Mouse (Mus musculus): ENCODE measurements around the gene Slc16a5. TPM values are rescaled to one million over a fixed set of nuclear protein-coding genes. Genes with fewer than 3 reads are reported as not detected.
A peak's percentile ranks its signal among the peaks of the same experiment; 100 is the strongest.

Slc16a5 gene
- polyA plus RNA-seq, 1 experiment = not detected

DNA sequence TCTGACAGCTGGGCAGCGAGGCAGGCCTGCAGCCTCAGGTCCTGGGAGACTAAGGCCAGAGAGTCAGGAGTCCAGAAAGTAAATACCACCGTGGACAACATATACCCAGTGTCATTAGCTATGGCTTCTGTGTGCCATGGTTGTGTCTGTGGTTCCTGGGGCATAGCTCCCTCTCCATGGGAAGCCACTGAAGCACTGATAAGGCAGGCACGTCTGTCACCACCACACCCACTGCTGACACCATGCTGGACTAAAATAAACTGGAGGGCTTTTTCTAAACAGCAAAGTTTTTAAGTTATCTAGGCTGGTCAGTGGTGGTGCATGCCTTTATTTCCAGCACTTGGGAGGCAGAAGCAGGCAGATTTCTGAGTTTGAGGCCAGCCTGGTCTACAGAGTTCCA, 44.3 kb downstream of the Slc16a5 start:
- Histone ChIP-seq H3K27ac (ENCODE audit: insufficient read depth, low read depth, low read length) (no peak overlapping the region), H3K4me3 (ENCODE audit: insufficient read depth, low read depth, low read length) (no peak overlapping the region), H3K4me1 (ENCODE audit: control insufficient read depth, insufficient read depth, low read length) (peaks cover 17% of the 10 kb centered on the region)
- TF ChIP-seq CTCF (IDR thresholded peaks at IDR 0.05; ENCODE audit: insufficient read depth, low read depth, low read length) (no peak), POLR2A (IDR thresholded peaks at IDR 0.05; ENCODE audit: insufficient read depth, low read depth, low read length) (no peak)
- 80% methylated on average over 3 of the region's 3 CpGs for WGBS

DNA sequence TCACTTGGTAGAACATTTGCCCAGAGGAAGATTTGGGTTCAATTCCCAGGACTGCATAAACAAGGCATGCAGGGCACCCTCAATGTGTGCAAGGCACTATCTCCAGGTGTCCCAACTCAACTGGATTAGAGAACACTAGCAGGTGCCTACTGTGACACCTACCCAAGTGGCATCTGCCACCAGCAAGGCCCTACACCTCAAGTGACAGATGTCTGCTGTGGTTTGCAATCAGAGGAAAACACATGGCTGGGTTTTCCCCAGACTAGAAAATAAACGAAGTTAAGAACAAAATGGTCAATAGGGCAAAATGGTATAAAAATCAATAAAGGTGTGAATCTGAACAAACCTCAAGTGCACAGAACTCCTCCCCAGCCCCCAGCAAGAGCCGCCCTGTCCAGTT, 45.8 kb downstream of the Slc16a5 start:
- peaks cover 20% of the 10 kb centered on the region for H3K4me1 ChIP-seq (ENCODE audit: control insufficient read depth, insufficient read depth, low read length)
- 83% methylated on average over 2 of the region's 2 CpGs for WGBS
- no peak overlapping the region for H3K27ac ChIP-seq (ENCODE audit: insufficient read depth, low read depth, low read length)
- TF ChIP-seq POLR2A (IDR thresholded peaks at IDR 0.05; ENCODE audit: insufficient read depth, low read depth, low read length) = no peak
- no peak for TF ChIP-seq CTCF (IDR thresholded peaks at IDR 0.05; ENCODE audit: insufficient read depth, low read depth, low read length)
- H3K4me3 ChIP-seq (ENCODE audit: insufficient read depth, low read depth, low read length) = no peak overlapping the region

DNA sequence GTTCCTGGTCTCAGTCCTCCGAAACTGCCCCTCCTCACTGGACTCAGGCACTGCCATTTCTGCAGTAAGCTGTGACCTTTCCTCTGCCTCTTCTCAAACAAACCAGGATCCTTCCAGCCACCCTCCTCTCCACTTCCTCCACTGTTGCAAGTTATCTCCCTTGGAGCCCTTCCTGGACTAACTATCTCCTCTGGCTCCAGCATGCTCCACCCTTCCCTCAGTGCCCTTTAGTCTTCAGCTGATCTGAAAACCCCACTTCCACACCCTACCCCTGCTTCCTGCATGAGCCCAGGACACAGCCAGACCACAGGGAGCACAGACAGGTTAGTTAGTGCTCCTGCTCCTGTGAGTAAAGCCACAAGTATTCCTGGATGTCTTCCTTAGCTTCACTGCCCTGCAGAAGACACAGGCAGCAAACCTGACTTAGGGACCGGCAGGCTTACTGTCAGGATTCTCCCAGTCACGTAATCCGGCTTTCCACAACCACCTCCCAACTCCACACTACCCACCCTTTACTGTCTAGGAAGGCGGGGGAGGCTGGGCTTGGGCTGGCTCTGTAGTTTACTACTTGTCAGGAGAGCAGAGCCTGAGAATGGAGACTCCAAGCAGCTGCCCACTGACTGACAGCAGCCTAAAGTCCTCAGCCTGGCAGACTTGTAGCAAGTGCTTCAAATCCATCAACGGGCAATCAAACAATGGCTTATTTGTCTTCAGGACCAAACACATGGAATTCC, 47.7 kb downstream of the Slc16a5 start:
- peaks cover 24% of the 10 kb centered on the region for H3K4me1 ChIP-seq (ENCODE audit: control insufficient read depth, insufficient read depth, low read length)
- TF ChIP-seq CTCF (IDR thresholded peaks at IDR 0.05; ENCODE audit: insufficient read depth, low read depth, low read length) (no peak), POLR2A (IDR thresholded peaks at IDR 0.05; ENCODE audit: insufficient read depth, low read depth, low read length) (no peak)
- no peak overlapping the region for H3K27ac ChIP-seq (ENCODE audit: insufficient read depth, low read depth, low read length)
- no peak overlapping the region for H3K4me3 ChIP-seq (ENCODE audit: insufficient read depth, low read depth, low read length)
- 36% methylated on average over 6 of the region's 6 CpGs for WGBS

DNA sequence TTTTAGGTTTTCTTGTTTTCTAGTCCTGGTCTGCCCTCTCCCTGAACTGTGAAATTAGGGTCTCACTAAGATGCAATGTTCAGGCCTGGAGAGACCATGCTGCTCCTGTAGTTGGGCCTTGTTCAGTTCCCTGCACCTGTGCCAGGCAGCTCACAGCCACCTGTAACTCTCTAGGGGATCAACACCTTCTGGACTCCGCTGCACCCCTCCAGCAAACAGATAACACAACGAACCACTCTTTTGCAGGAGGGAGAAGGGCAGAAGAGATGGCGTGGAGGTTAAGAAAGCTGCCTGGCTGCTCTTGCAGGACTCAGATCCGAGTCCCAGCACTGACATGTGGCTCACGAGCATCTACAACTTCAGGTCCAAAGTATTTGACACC, 48.2 kb downstream of the Slc16a5 start:
- WGBS = 58% methylated on average over 5 of the region's 5 CpGs
- Histone ChIP-seq H3K4me3 (ENCODE audit: insufficient read depth, low read depth, low read length) (no peak overlapping the region), H3K4me1 (ENCODE audit: control insufficient read depth, insufficient read depth, low read length) (peaks cover 24% of the 10 kb centered on the region), H3K27ac (ENCODE audit: insufficient read depth, low read depth, low read length) (no peak overlapping the region)
- no peak for TF ChIP-seq POLR2A (IDR thresholded peaks at IDR 0.05; ENCODE audit: insufficient read depth, low read depth, low read length)
- TF ChIP-seq CTCF (IDR thresholded peaks at IDR 0.05; ENCODE audit: insufficient read depth, low read depth, low read length) = no peak

DNA sequence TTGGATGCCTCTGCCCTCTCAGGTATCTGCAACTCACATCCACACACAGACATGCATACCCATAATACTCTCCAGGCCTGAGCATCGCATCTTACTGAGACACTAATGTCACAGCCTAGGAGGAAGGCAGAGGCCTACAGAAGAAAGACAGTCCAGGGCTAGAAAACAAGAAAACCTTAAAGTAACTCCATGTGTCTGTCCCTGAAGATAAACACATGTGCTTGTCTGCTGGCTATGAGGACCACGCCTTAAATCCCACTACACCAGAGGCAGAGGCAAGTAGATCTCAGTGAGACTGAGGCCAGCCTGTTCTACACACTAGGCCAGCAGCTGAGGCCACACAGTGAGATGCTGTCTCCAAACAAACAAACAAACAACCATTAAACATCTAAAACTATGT, 48.8 kb downstream of the Slc16a5 start:
- peaks cover 24% of the 10 kb centered on the region for H3K4me1 ChIP-seq (ENCODE audit: control insufficient read depth, insufficient read depth, low read length)
- 69% methylated on average over 2 of the region's 2 CpGs for WGBS
- H3K27ac ChIP-seq (ENCODE audit: insufficient read depth, low read depth, low read length) = no peak overlapping the region
- TF ChIP-seq POLR2A (IDR thresholded peaks at IDR 0.05; ENCODE audit: insufficient read depth, low read depth, low read length) = no peak
- no peak for TF ChIP-seq CTCF (IDR thresholded peaks at IDR 0.05; ENCODE audit: insufficient read depth, low read depth, low read length)
- H3K4me3 ChIP-seq (ENCODE audit: insufficient read depth, low read depth, low read length) = no peak overlapping the region

DNA sequence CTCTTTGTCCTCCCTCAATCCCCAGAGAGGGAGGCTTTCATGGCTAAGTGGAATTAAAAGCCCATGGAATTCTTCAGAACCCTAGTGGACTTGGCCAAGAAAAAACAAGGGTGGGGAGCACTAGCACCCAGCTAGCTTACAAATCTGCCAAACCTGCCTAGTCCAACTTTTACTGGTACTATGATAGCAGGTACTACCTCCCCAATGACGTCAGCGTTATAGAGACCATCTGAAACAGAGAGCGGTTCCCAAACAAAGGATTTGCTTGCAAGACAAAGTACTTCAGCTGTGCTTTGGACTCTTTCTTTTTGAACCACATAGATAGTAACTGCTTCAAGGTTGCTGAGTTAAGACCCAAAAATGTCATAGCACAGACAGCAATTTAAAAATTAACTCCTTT, 49.7 kb downstream of the Slc16a5 start:
- no peak overlapping the region for H3K27ac ChIP-seq (ENCODE audit: insufficient read depth, low read depth, low read length)
- H3K4me3 ChIP-seq (ENCODE audit: insufficient read depth, low read depth, low read length) = no peak overlapping the region
- TF ChIP-seq CTCF (IDR thresholded peaks at IDR 0.05; ENCODE audit: insufficient read depth, low read depth, low read length) (no peak), POLR2A (IDR thresholded peaks at IDR 0.05; ENCODE audit: insufficient read depth, low read depth, low read length) (no peak)
- peaks cover 23% of the 10 kb centered on the region for H3K4me1 ChIP-seq (ENCODE audit: control insufficient read depth, insufficient read depth, low read length)
- 19% methylated on average over 3 of the region's 3 CpGs for WGBS

DNA sequence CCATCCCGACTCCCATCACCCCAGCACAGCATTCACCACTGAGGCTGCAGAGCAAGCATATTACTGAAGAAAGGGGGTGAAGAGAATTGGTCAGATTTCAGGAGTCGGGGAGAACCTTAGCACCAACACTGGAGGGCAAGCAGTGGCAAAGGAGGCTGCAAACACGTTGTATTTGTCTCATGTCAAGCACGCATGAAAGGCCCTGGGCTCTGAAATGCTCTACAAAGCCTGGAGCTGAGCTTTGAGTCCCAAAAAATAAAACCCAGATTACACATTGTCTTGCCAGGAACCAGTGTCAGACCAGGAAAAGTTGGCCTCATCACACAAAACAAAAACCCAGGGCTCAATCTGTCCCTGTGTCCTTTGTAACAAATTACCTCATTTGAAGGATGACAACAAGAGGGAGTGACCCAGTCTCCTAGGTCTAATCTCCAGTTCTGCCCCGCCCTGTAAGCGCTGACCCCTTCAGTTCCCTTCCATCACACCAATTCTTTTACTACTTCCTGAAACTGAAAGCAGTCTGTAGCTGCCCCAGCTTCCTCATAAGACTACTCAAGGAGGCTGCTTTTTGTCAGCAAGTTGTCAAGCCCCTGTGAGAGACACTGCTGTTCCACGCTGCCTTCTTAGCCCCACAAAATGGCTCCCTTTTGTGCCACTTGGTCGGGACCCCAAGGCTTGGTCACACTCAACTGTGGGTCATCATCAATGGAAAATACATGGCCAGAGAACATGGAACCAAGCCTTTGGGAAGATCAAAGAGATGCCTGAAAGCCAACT, 50.3 kb downstream of the Slc16a5 start:
- H3K27ac ChIP-seq (ENCODE audit: insufficient read depth, low read depth, low read length) = no peak overlapping the region
- TF ChIP-seq CTCF (IDR thresholded peaks at IDR 0.05; ENCODE audit: insufficient read depth, low read depth, low read length) (no peak), POLR2A (IDR thresholded peaks at IDR 0.05; ENCODE audit: insufficient read depth, low read depth, low read length) (no peak)
- H3K4me1 ChIP-seq (ENCODE audit: control insufficient read depth, insufficient read depth, low read length) = peaks cover 21% of the 10 kb centered on the region
- H3K4me3 ChIP-seq (ENCODE audit: insufficient read depth, low read depth, low read length) = peak overlapping the region; percentile 69
- 19% methylated on average over 8 of the region's 8 CpGs for WGBS

DNA sequence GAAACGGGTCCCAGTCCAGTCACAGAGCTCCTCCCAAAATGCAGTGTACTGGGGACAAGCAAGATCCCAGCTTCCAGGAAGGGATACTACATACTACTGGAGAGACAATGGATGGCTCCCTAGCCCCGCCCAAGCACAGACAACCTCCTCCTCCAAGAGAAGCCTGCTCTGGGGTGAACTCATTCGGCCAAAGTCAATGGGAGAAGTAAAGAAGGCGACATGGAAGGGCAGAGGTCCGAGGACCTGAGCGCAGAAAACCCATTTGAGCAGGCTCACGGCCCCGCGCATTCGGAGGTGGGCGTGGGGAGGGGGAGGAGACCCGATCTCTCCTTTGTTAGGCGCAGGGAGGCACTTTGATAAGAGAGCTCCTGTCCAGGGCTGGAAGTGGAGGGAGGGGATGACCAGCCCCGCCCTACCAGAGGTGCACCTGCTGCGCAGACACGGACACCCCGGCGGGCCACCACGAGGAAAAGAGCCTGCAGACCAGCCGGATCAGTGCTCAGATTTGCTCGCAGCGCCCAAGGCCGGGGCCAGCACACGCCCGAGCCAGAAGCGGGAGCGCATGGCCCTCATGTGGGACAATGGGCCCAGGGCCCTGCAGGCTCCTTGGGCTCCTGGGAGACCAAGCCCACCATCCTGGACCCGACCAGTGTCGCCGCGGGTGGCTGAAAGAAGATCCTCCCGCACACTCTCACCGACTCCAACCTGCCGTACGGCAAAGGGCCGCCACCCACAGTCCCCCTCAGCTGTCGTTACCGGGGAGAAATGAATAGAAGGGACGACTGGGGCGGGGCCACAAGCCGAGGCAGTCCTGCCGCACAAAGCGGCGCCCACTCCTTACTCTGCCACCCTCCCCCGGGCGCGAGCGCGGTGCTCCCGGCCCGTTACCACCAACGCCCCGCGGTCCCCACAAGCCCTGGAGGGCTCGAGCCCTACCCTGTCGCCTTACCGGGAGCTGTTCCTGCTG, 51.3 kb downstream of the Slc16a5 start:
- TF ChIP-seq POLR2A (IDR thresholded peaks at IDR 0.05; ENCODE audit: insufficient read depth, low read depth, low read length) (no peak), CTCF (IDR thresholded peaks at IDR 0.05; ENCODE audit: insufficient read depth, low read depth, low read length) (no peak)
- Histone ChIP-seq H3K27ac (ENCODE audit: insufficient read depth, low read depth, low read length) (peak overlapping the region; percentile 62), H3K4me1 (ENCODE audit: control insufficient read depth, insufficient read depth, low read length) (peaks cover 21% of the 10 kb centered on the region), H3K4me3 (ENCODE audit: insufficient read depth, low read depth, low read length) (peak overlapping the region; percentile 69)
- under 1% methylated on average over 57 of the region's 57 CpGs for WGBS
